Mouse (Mus musculus): ENCODE measurements around the gene Rgs7. TPM values are rescaled to one million over a fixed set of nuclear protein-coding genes. Genes with fewer than 3 reads are reported as not detected.

The Rgs7 gene
- polyA plus RNA-seq, 1 experiment from 2014 or later: 24.8 TPM

DNA sequence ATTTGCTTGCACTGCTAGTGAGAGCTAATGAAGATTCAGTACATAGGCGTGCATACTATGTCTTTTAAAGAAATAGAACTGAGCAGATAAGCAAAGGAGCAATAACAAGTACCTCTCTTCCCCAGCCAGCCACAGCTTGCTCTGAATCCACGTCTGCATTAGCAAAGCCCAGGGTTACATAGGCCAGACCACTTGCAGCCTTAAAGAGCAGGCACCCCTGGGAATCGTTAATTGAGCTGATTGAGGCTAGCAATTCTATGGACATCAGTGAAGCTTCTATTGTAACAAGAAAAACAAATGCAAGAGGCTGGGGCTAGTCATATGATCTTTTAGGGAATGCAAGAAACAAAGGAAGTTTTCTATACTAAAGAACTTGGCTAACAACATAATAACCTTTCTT is 81.9 kb downstream of the Rgs7 start:
- Histone ChIP-seq H3K9me3 (ENCODE audit: control insufficient read depth, low read length) (no peaks in the 10 kb centered on the region), H3K4me1 (replicated peaks; ENCODE audit: control insufficient read depth, insufficient read depth, low read length) (no peaks in the 10 kb centered on the region), H3K4me2 (ENCODE audit: low read length) (no peak overlapping the region), H3K27me3 (replicated peaks; ENCODE audit: control insufficient read depth, insufficient read depth, low read length) (no peaks in the 10 kb centered on the region), H3K27ac (ENCODE audit: low read length) (no peak overlapping the region), H3K9ac (replicated peaks; ENCODE audit: low read depth, low read length) (no peak overlapping the region), H3K4me3 (replicated peaks; ENCODE audit: low read length) (no peak overlapping the region), H3K36me3 (ENCODE audit: control insufficient read depth, insufficient read depth) (no peaks in the 10 kb centered on the region)
- WGBS: 10% methylated on average over 3 of the region's 3 CpGs
- no peak for ATAC-seq

DNA sequence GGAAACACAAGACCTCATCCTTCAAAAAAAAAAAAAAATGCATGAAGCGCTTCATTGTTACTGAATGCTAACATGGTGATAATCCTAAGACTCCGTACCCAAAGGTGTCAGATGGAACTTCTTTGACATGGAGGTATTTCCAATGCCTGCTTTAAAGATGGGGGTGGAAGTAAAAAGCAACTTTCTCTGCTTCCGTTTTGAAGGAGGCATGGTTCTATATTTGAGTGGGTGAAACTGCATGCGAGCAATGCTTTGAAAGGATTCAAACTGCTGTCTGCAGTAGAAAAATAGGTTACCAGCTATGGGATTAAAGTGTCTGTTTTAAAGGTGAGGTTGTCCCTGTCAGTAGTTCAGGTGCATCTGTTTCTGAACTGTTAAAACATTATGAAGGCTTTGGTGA is 100.4 kb downstream of the Rgs7 start:
- H3K9me3 ChIP-seq (ENCODE audit: control insufficient read depth, low read length): no peaks in the 10 kb centered on the region
- no peak overlapping the region for H3K4me2 ChIP-seq (ENCODE audit: low read length)
- H3K4me1 ChIP-seq (replicated peaks; ENCODE audit: control insufficient read depth, insufficient read depth, low read length): no peaks in the 10 kb centered on the region
- ATAC-seq: no peak
- no peaks in the 10 kb centered on the region for H3K27me3 ChIP-seq (replicated peaks; ENCODE audit: control insufficient read depth, insufficient read depth, low read length)
- 84% methylated on average over 4 of the region's 4 CpGs for WGBS
- H3K9ac ChIP-seq (replicated peaks; ENCODE audit: low read depth, low read length): no peak overlapping the region
- H3K36me3 ChIP-seq (ENCODE audit: control insufficient read depth, insufficient read depth): no peaks in the 10 kb centered on the region
- H3K4me3 ChIP-seq (replicated peaks; ENCODE audit: low read length): no peak overlapping the region
- no peak overlapping the region for H3K27ac ChIP-seq (ENCODE audit: low read length)

DNA sequence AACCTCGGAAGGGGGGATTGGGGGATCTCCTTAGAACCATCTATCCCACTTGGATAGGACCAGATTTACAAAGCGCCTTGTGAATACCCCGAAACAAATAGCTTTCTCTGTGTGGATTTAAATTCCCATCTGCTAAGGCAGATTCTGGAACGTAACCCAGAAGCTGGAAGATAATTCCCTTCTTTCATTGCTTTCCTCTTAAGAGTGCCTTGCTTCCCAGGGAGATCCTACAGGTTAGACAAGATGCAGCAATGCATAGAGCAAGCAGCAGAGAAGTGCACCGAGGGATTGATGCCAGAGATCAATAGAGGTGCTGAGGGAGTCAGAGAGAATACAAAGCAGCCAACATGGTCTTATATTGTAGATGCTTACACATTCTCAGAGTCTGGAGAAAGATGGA is 103.0 kb downstream of the Rgs7 start:
- Histone ChIP-seq H3K36me3 (ENCODE audit: control insufficient read depth, insufficient read depth) (no peaks in the 10 kb centered on the region), H3K4me2 (ENCODE audit: low read length) (no peak overlapping the region), H3K4me3 (replicated peaks; ENCODE audit: low read length) (no peak overlapping the region), H3K27ac (ENCODE audit: low read length) (no peak overlapping the region), H3K9me3 (ENCODE audit: control insufficient read depth, low read length) (no peaks in the 10 kb centered on the region), H3K4me1 (replicated peaks; ENCODE audit: control insufficient read depth, insufficient read depth, low read length) (peaks cover 7% of the 10 kb centered on the region), H3K9ac (replicated peaks; ENCODE audit: low read depth, low read length) (no peak overlapping the region), H3K27me3 (replicated peaks; ENCODE audit: control insufficient read depth, insufficient read depth, low read length) (no peaks in the 10 kb centered on the region)
- 74% methylated on average over 5 of the region's 5 CpGs for WGBS
- no peak for ATAC-seq

DNA sequence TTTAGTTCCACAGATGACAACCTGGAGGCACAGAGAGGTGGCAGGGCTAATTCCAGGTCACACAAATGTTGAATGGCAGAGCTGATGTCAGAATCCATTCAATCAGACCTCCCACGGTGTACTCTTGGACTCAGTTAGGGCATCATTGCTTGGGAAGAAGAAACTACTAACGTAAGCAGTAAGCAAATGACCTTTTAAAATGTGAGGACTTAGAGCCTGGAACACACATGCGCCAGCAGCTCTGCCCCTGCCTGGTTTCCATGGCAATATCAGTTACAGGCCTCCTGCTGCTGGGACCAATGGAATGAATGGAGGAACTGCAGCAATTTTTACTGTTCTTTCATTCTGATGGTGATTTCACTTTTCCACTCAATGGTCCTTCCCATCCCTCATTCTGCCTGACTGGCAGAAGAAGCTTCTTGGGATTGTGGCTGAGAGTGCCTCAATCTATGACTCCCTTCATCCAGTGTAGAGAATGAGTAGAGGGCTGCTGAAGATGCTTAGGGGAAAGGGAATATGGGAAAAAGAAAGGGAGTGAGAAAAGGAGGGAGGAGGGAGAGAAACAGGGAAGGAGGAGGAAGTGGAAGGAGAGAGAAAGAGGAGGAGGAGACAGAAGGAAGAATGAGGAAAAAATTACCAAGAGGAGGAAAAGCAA is 106.6 kb downstream of the Rgs7 start:
- no peak overlapping the region for H3K9ac ChIP-seq (replicated peaks; ENCODE audit: low read depth, low read length)
- H3K4me3 ChIP-seq (replicated peaks; ENCODE audit: low read length): no peak overlapping the region
- H3K4me1 ChIP-seq (replicated peaks; ENCODE audit: control insufficient read depth, insufficient read depth, low read length): peaks cover 7% of the 10 kb centered on the region
- ATAC-seq: peak; percentile 91
- WGBS: 9% methylated on average over 3 of the region's 3 CpGs
- no peak overlapping the region for H3K27ac ChIP-seq (ENCODE audit: low read length)
- no peaks in the 10 kb centered on the region for H3K27me3 ChIP-seq (replicated peaks; ENCODE audit: control insufficient read depth, insufficient read depth, low read length)
- no peaks in the 10 kb centered on the region for H3K36me3 ChIP-seq (ENCODE audit: control insufficient read depth, insufficient read depth)
- H3K9me3 ChIP-seq (ENCODE audit: control insufficient read depth, low read length): no peaks in the 10 kb centered on the region
- no peak overlapping the region for H3K4me2 ChIP-seq (ENCODE audit: low read length)

DNA sequence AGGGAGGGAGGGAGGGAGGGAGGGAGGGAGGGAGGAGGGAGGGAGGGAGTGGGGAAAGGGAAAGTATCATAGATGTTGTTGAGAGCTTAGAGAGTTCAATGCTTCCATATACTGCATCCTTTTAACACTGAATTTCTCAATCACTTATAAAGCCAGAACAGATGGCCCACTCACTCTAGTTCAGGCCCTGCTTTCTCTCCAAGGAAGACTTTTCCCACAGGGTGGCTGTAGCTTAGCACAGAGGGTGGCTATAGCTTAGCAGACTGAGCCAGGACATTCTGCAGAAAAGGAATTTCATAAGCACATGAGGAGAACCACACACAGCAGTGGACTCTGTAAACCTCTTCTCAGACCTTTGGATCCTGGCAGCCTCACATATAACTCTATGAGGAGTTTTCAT is 119.7 kb downstream of the Rgs7 start:
- Histone ChIP-seq H3K27ac (ENCODE audit: low read length) (no peak overlapping the region), H3K9ac (replicated peaks; ENCODE audit: low read depth, low read length) (no peak overlapping the region), H3K36me3 (ENCODE audit: control insufficient read depth, insufficient read depth) (no peaks in the 10 kb centered on the region), H3K9me3 (ENCODE audit: control insufficient read depth, low read length) (no peaks in the 10 kb centered on the region), H3K4me3 (replicated peaks; ENCODE audit: low read length) (no peak overlapping the region), H3K27me3 (replicated peaks; ENCODE audit: control insufficient read depth, insufficient read depth, low read length) (no peaks in the 10 kb centered on the region), H3K4me2 (ENCODE audit: low read length) (no peak overlapping the region), H3K4me1 (replicated peaks; ENCODE audit: control insufficient read depth, insufficient read depth, low read length) (no peaks in the 10 kb centered on the region)
- ATAC-seq: peak; percentile 69

DNA sequence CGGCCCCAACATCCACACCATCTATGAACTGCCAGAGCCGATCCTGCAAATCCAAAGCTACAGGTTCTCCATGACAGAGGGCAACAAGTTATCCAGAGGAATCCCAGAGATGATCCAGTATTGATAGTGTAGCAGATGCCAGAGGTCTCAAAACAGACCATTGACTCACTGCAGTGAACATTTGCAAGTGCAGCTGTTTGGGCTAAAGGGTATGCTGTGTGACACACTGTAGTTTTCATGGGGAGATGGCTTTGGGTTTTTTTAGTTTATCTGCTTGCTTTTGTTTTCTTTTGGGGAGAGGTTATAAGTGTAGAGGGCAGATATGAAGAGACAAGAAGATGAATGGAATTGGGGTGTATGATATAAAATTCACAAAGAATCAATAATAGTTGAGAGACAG is 124.2 kb downstream of the Rgs7 start:
- H3K4me3 ChIP-seq (replicated peaks; ENCODE audit: low read length): no peak overlapping the region
- no peaks in the 10 kb centered on the region for H3K4me1 ChIP-seq (replicated peaks; ENCODE audit: control insufficient read depth, insufficient read depth, low read length)
- no peak overlapping the region for H3K27ac ChIP-seq (ENCODE audit: low read length)
- no peaks in the 10 kb centered on the region for H3K36me3 ChIP-seq (ENCODE audit: control insufficient read depth, insufficient read depth)
- H3K4me2 ChIP-seq (ENCODE audit: low read length): no peak overlapping the region
- 96% methylated on average over 2 of the region's 2 CpGs for WGBS
- no peaks in the 10 kb centered on the region for H3K27me3 ChIP-seq (replicated peaks; ENCODE audit: control insufficient read depth, insufficient read depth, low read length)
- no peak for ATAC-seq
- no peaks in the 10 kb centered on the region for H3K9me3 ChIP-seq (ENCODE audit: control insufficient read depth, low read length)
- H3K9ac ChIP-seq (replicated peaks; ENCODE audit: low read depth, low read length): no peak overlapping the region

DNA sequence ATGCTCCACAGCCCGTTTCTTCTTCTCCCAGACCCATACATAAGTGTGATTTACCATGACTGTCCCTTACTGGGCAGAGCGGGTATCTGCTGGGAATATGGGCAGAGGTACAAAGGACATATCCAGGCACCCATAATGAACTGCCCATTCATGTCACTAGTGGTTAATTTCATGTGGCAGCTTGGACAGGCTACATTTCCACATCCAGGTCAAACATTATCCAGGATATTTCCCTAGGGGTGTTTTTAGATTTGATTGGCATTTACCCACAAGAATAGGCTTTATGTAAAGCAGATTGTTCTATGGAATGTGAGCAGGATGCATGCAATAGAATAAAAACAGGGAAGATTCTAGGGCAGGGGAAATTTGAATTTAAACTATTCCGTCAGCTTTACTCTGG is 128.7 kb downstream of the Rgs7 start:
- WGBS: 86% methylated on average over 3 of the region's 3 CpGs

DNA sequence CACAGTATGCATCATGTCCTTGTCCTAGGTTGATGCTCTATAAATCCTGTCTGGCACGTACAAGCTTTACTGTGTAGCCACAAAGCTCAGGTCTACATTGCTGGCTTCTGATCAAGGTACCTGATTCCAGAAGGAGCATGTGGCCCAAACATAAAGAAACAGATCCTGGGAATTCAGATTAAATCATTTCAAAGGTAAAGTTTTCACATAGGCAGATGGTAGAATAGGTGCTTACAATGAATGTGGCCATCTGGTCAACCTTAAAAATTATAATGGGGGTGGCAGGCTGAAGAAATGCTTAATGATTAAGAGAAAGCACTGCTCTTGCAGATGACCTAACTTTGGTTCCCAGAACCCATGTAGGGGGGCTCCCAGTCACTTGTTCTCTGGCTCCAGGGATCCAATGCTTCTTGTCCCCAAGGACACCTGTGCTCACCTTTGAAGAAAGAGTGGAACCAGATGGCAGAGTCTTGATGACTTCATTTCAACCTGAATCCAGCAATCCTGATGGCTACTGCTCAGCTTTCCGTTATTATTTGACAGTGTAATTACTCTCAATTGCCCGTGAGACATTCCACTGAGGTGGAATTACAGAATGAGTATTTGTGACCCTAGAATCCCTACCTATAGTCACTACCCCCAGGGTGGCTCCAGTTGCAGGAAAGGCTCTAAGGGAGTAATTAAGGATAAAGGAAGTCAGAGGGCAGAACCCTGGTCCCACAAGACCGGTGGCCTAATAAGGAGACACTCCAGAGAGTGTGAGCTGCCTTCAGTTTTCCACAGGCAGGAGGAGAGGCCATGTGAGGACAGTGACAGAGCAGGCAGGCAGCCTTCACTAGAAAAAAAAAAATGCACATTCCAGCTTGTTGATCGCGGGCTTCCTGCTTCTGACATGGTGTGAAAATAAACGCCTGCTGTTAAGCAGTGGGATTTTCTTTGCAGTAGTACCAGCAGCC is 132.6 kb downstream of the Rgs7 start:
- 35% methylated on average over 7 of the region's 7 CpGs for WGBS
- no peaks in the 10 kb centered on the region for H3K27me3 ChIP-seq (replicated peaks; ENCODE audit: control insufficient read depth, insufficient read depth, low read length)
- H3K9ac ChIP-seq (replicated peaks; ENCODE audit: low read depth, low read length): no peak overlapping the region
- no peak overlapping the region for H3K4me2 ChIP-seq (ENCODE audit: low read length)
- no peaks in the 10 kb centered on the region for H3K36me3 ChIP-seq (ENCODE audit: control insufficient read depth, insufficient read depth)
- H3K4me3 ChIP-seq (replicated peaks; ENCODE audit: low read length): no peak overlapping the region
- H3K9me3 ChIP-seq (ENCODE audit: control insufficient read depth, low read length): no peaks in the 10 kb centered on the region
- peak; percentile 45; the same call in 1 of the 2 replicates for ATAC-seq
- no peak overlapping the region for H3K27ac ChIP-seq (ENCODE audit: low read length)
- peaks cover 3% of the 10 kb centered on the region; the same call in 1 of the 2 replicates for H3K4me1 ChIP-seq (replicated peaks; ENCODE audit: control insufficient read depth, insufficient read depth, low read length)

More for the DNA sequence above, 128.7 kb downstream of the Rgs7 start:
- Histone ChIP-seq H3K4me3 (replicated peaks; ENCODE audit: low read length) (no peak overlapping the region), H3K9ac (replicated peaks; ENCODE audit: low read depth, low read length) (no peak overlapping the region), H3K9me3 (ENCODE audit: control insufficient read depth, low read length) (no peaks in the 10 kb centered on the region), H3K36me3 (ENCODE audit: control insufficient read depth, insufficient read depth) (no peaks in the 10 kb centered on the region), H3K27me3 (replicated peaks; ENCODE audit: control insufficient read depth, insufficient read depth, low read length) (no peaks in the 10 kb centered on the region), H3K4me2 (ENCODE audit: low read length) (no peak overlapping the region), H3K27ac (ENCODE audit: low read length) (no peak overlapping the region), H3K4me1 (replicated peaks; ENCODE audit: control insufficient read depth, insufficient read depth, low read length) (peaks cover 3% of the 10 kb centered on the region; the same call in 1 of the 2 replicates)
- ATAC-seq: no peak

DNA sequence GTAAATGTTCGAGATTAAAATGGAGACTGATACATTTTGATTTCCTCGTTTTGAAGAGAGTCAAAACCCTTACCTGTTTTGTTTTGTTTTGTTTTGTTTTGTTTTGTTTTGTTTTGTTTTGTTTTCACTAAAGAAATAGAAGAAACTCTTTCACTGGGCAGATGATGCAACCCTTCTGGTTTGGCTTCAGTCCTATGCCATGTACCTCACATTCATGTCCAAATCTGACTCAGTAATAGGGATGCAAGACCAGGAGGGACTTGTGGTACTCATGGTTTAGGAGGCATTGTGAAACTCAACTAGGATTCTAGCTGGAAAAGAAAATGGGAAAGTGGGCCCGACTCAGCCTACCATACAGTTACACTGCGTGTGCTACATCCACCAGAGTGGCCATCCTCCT is 139.4 kb downstream of the Rgs7 start:
- WGBS: 83% methylated on average over 4 of the region's 4 CpGs
- H3K4me2 ChIP-seq (ENCODE audit: low read length): no peak overlapping the region
- no peaks in the 10 kb centered on the region for H3K36me3 ChIP-seq (ENCODE audit: control insufficient read depth, insufficient read depth)
- H3K9me3 ChIP-seq (ENCODE audit: control insufficient read depth, low read length): no peaks in the 10 kb centered on the region
- no peak for ATAC-seq
- no peak overlapping the region for H3K27ac ChIP-seq (ENCODE audit: low read length)
- H3K4me3 ChIP-seq (replicated peaks; ENCODE audit: low read length): no peak overlapping the region
- no peaks in the 10 kb centered on the region for H3K4me1 ChIP-seq (replicated peaks; ENCODE audit: control insufficient read depth, insufficient read depth, low read length)
- no peak overlapping the region for H3K9ac ChIP-seq (replicated peaks; ENCODE audit: low read depth, low read length)
- H3K27me3 ChIP-seq (replicated peaks; ENCODE audit: control insufficient read depth, insufficient read depth, low read length): no peaks in the 10 kb centered on the region
